Mouse (Mus musculus) G1E (cell line): ENCODE data around the gene Gm5129.

Source experiments
- CTCF ChIP-seq: IDR thresholded peaks from 2 replicates; pipeline ENCODE4 v1.5.1; 2012; ENCODE audit warnings: low read depth, low read length, inconsistent platforms, mixed read lengths
- GATA1 ChIP-seq: IDR thresholded peaks from 2 replicates; pipeline ENCODE4 v1.6.1; 2012; ENCODE audit warnings: borderline replicate concordance, low read length, inconsistent platforms, mixed read lengths

- TF ChIP-seq CTCF: no peak
- no peak for TF ChIP-seq GATA1
These were observed at the start of gene Gm5129, which contains the start of gene Dnajb6 for GRCm38 (mm10) chr5:29735557-29736061.
